Mouse (Mus musculus) stomach, embryonic 15.5 days (tissue): ENCODE measurements around the gene Trio. TPM values are rescaled to one million over a fixed set of nuclear protein-coding genes. Genes with fewer than 3 reads are reported as not detected.

Experiments
- ATAC-seq: fragments of 200-750 bp; cut with Nextera tagmentation; 2 replicates; pipeline ENCODE4 v1.8.0; 2017; ENCODE audit warnings: low read depth, moderate number of reproducible peaks, moderate TSS enrichment; ENCODE audit not compliant: insufficient read depth, low FRiP score
- H3K27ac ChIP-seq: fragments of 300-500 bp; sonication (generic); 2 replicates; pipeline ENCODE4 v1.5.1; 2015; ENCODE audit warnings: mild to moderate bottlenecking, inconsistent platforms
- H3K27me3 ChIP-seq: fragments of 300-500 bp; sonication (generic); replicated peaks from 2 replicates; pipeline ENCODE4 v1.6.1; 2015; ENCODE audit warnings: inconsistent platforms
- H3K36me3 ChIP-seq: fragments of 300-500 bp; sonication (generic); 2 replicates; pipeline ENCODE4 v1.6.1; 2015; ENCODE audit warnings: inconsistent platforms
- H3K4me1 ChIP-seq: fragments of 300-500 bp; sonication (generic); 2 replicates; pipeline ENCODE4 v1.6.1; 2015; ENCODE audit warnings: inconsistent platforms
- H3K4me2 ChIP-seq: fragments of 300-500 bp; sonication (generic); 2 replicates; pipeline ENCODE4 v1.6.1; 2015; ENCODE audit warnings: mild to moderate bottlenecking, inconsistent platforms
- H3K4me3 ChIP-seq: fragments of 300-500 bp; sonication (generic); replicated peaks from 2 replicates; pipeline ENCODE4 v1.5.1; 2015; ENCODE audit warnings: inconsistent platforms
- H3K9ac ChIP-seq: fragments of 300-500 bp; sonication (generic); 2 replicates; pipeline ENCODE4 v1.6.1; 2015; ENCODE audit warnings: inconsistent platforms
- H3K9me3 ChIP-seq: fragments of 300-500 bp; sonication (generic); 2 replicates; pipeline ENCODE4 v1.6.1; 2016; ENCODE audit warnings: inconsistent platforms
- WGBS: fragments of 180-500 bp; shearing (Covaris S2); methylation state at CpG from one replicate; pipeline ENCODE4 v1.1.7; 2015; 5-methylcytosine and 5-hydroxymethylcytosine counted together
- polyA plus RNA-seq: library from polyadenylated mRNA; unstranded; fragments of >200 nt; fragmentation: Nextera tagmentation; extraction: Ambion mirVana; gene quantifications from 2 replicates; pipeline ENCODE4 v1.2.1, GENCODE M21; 2015

Trio gene
- polyA plus RNA-seq, 1 experiment from 2014 or later: 26.7 TPM

DNA sequence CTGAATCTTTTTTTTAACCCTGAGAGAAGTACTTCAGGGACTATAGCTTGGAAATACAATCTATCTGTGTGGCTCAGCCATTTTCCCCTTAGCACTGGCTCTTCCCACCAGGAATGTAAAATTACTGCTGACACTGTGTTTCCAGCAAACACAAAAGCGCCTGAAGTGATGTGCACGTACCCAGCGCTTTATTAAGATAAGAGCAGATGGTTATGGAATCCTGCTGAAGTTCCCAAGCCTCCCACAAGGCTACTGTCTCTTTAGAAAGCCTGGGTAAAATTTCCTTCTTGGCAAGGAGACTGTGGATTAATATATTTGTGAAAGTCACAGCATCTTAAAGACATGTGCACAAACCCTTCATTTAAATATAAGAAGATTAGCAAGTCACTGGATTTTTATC is 141.8 kb downstream of the Trio start:
- 78% methylated on average over 3 of the region's 3 CpGs for WGBS
- Histone ChIP-seq H3K9me3 (no peaks in the 10 kb centered on the region), H3K9ac (no peak overlapping the region), H3K27me3 (no peaks in the 10 kb centered on the region), H3K4me3 (no peak overlapping the region), H3K27ac (no peak overlapping the region), H3K4me2 (no peak overlapping the region), H3K4me1 (no peaks in the 10 kb centered on the region), H3K36me3 (peaks cover 19% of the 10 kb centered on the region)
- no peak for ATAC-seq

GRCm38 (mm10) chr15:27882898-27883297 is 142.8 kb downstream of the Trio start:
- Histone ChIP-seq H3K27me3 (no peaks in the 10 kb centered on the region), H3K27ac (no peak overlapping the region), H3K9ac (no peak overlapping the region), H3K4me3 (no peak overlapping the region), H3K9me3 (no peaks in the 10 kb centered on the region), H3K4me1 (no peaks in the 10 kb centered on the region), H3K4me2 (no peak overlapping the region), H3K36me3 (peaks cover 9% of the 10 kb centered on the region)
- ATAC-seq: no peak
- 83% methylated on average over 14 of the region's 14 CpGs for WGBS

- no peak overlapping the region for H3K4me2 ChIP-seq
- WGBS: 63% methylated on average over 7 of the region's 7 CpGs
- no peak for ATAC-seq
- H3K9ac ChIP-seq: no peak overlapping the region
- H3K4me3 ChIP-seq: no peak overlapping the region
- no peaks in the 10 kb centered on the region for H3K4me1 ChIP-seq
- H3K9me3 ChIP-seq: no peaks in the 10 kb centered on the region
- H3K27me3 ChIP-seq: no peaks in the 10 kb centered on the region
- no peak overlapping the region for H3K27ac ChIP-seq
- 0 out of 2 replicates have a peak, but pooled peaks cover 7% of the 10 kb centered on the region for H3K36me3 ChIP-seq
Measured at GRCm38 (mm10) chr15:27877831-27878230, 147.8 kb downstream of the Trio start.

- H3K36me3 ChIP-seq: 0 out of 2 replicates have a peak, but pooled peaks cover 7% of the 10 kb centered on the region
- no peaks in the 10 kb centered on the region for H3K27me3 ChIP-seq
- no peak overlapping the region for H3K4me3 ChIP-seq
- H3K9me3 ChIP-seq: no peaks in the 10 kb centered on the region
- 82% methylated on average over 10 of the region's 10 CpGs for WGBS
- no peaks in the 10 kb centered on the region for H3K4me1 ChIP-seq
- ATAC-seq: no peak
- no peak overlapping the region for H3K27ac ChIP-seq
- no peak overlapping the region for H3K4me2 ChIP-seq
- H3K9ac ChIP-seq: no peak overlapping the region
Measured at GRCm38 (mm10) chr15:27876327-27876726, 149.3 kb downstream of the Trio start.

- Histone ChIP-seq H3K27me3 (no peaks in the 10 kb centered on the region), H3K4me1 (no peaks in the 10 kb centered on the region), H3K4me3 (no peak overlapping the region), H3K36me3 (0 out of 2 replicates have a peak, but pooled peaks cover 7% of the 10 kb centered on the region), H3K27ac (no peak overlapping the region), H3K9me3 (no peaks in the 10 kb centered on the region), H3K9ac (no peak overlapping the region), H3K4me2 (no peak overlapping the region)
- WGBS: 90% methylated on average over 9 of the region's 9 CpGs
- ATAC-seq: no peak
Measured at GRCm38 (mm10) chr15:27875753-27876152, 149.9 kb downstream of the Trio start.

DNA sequence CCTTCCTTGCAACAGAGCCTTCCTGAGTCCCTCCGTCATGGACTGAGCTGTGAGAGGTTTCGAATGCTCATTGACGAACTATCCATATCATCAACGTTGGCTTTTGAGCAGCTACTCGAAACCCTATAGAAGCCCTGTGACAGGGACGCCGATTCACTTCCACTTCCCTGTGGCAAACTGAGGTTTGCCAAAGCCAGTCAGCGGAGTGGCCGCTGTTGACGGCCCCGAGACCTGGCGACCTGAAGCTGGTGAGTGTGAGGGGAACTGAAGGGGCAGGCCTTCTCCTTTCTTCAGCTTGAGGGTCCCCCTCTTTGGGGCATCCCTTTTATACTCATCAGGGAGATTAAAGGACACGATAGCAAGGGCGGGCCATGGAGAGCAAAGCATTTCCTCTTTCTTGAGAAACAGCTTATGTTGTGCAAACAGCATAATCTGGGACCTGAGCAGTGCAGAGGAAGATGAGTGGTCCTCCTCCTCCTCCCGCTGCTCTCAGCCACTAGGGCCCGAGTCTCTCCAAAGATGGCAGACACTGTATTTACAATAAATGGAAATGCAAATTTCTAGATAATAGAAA is 151.8 kb downstream of the Trio start:
- no peaks in the 10 kb centered on the region for H3K9me3 ChIP-seq
- no peak overlapping the region for H3K27ac ChIP-seq
- no peaks in the 10 kb centered on the region for H3K27me3 ChIP-seq
- no peaks in the 10 kb centered on the region for H3K4me1 ChIP-seq
- no peak overlapping the region for H3K4me3 ChIP-seq
- no peak overlapping the region for H3K9ac ChIP-seq
- H3K4me2 ChIP-seq: no peak overlapping the region
- 0 out of 2 replicates have a peak, but pooled peaks cover 7% of the 10 kb centered on the region for H3K36me3 ChIP-seq
- whole genome bisulfite sequencing: 81% methylated on average over 16 of the region's 16 CpGs
- no peak for ATAC-seq

DNA sequence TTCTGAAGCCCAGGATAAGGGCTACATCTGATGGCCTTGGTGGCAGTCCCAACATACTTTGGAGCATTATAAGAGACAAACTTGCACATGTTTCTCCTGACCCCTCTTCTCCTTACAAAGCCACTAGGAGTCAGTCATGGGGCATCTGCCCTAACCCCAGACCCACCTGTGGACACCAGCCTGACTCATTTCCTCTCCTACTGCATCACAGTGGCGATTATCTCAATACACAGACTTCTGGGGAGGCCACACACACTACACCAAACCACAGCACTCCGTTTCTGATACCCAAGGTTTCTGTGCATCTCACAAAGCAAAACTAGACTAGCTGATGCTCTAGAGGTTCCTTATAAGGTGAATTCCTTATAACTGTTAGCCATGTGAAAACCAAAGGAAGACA is 153.4 kb downstream of the Trio start:
- H3K36me3 ChIP-seq: 0 out of 2 replicates have a peak, but pooled peaks cover 4% of the 10 kb centered on the region
- no peaks in the 10 kb centered on the region for H3K9me3 ChIP-seq
- no peak overlapping the region for H3K9ac ChIP-seq
- no peaks in the 10 kb centered on the region for H3K27me3 ChIP-seq
- H3K4me1 ChIP-seq: no peaks in the 10 kb centered on the region
- ATAC-seq: no peak
- no peak overlapping the region for H3K4me2 ChIP-seq
- WGBS: 86% methylated on average over 2 of the region's 2 CpGs
- H3K4me3 ChIP-seq: no peak overlapping the region
- H3K27ac ChIP-seq: no peak overlapping the region

GRCm38 (mm10) chr15:27871708-27872107 is 153.9 kb downstream of the Trio start:
- Histone ChIP-seq H3K4me1 (no peaks in the 10 kb centered on the region), H3K9me3 (no peaks in the 10 kb centered on the region), H3K4me3 (no peak overlapping the region), H3K9ac (no peak overlapping the region), H3K36me3 (no peaks in the 10 kb centered on the region), H3K27ac (no peak overlapping the region), H3K27me3 (no peaks in the 10 kb centered on the region), H3K4me2 (no peak overlapping the region)
- ATAC-seq: no peak
- 85% methylated on average over 10 of the region's 10 CpGs for WGBS

DNA sequence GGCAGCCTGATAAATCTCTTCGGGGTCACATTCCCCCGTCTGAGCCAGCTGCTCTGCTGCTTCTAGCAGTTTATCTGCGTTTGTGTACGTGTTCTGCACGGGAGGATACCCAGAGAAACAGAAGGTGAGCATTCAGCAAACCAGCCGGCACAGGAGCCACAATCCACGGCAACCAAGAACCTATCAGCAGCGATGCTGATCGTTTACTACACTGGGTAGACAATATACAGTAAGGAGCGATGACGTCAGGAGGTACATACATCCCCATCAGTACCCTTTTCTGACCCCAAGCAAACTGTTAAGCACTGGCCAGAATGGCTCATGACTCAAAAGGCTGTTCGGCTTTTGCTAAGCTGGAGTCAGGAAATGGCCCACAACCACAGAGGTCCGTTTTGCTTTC is 154.4 kb downstream of the Trio start:
- H3K27me3 ChIP-seq: no peaks in the 10 kb centered on the region
- H3K4me2 ChIP-seq: no peak overlapping the region
- H3K9me3 ChIP-seq: no peaks in the 10 kb centered on the region
- no peaks in the 10 kb centered on the region for H3K4me1 ChIP-seq
- no peak overlapping the region for H3K27ac ChIP-seq
- H3K4me3 ChIP-seq: no peak overlapping the region
- H3K9ac ChIP-seq: no peak overlapping the region
- H3K36me3 ChIP-seq: no peaks in the 10 kb centered on the region
- 73% methylated on average over 13 of the region's 13 CpGs for WGBS
- no peak for ATAC-seq

DNA sequence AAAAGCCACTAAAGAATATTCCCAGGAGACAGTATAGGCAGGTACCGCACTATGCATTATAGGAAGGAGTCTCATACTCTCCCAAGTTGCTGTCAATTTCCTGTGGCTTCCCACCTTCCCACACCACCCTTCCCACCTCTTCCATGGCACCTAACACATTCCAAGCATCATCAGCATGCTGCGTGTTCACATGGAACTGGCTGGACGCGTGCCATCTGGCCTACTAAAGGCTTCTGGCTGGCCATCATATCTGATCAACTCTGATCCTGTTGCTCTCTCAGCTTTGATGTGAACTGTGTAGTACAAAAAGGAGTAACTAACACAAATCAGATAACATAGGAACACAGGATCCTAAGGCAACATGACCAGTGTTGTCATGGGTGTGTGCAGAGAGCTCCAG is 156.6 kb downstream of the Trio start:
- 0 out of 2 replicates have a peak, but pooled peaks cover 9% of the 10 kb centered on the region for H3K36me3 ChIP-seq
- no peak overlapping the region for H3K27ac ChIP-seq
- H3K4me1 ChIP-seq: no peaks in the 10 kb centered on the region
- H3K4me2 ChIP-seq: no peak overlapping the region
- ATAC-seq: no peak
- H3K9me3 ChIP-seq: no peaks in the 10 kb centered on the region
- H3K4me3 ChIP-seq: no peak overlapping the region
- H3K27me3 ChIP-seq: no peaks in the 10 kb centered on the region
- WGBS: 92% methylated on average over 4 of the region's 4 CpGs
- H3K9ac ChIP-seq: no peak overlapping the region

DNA sequence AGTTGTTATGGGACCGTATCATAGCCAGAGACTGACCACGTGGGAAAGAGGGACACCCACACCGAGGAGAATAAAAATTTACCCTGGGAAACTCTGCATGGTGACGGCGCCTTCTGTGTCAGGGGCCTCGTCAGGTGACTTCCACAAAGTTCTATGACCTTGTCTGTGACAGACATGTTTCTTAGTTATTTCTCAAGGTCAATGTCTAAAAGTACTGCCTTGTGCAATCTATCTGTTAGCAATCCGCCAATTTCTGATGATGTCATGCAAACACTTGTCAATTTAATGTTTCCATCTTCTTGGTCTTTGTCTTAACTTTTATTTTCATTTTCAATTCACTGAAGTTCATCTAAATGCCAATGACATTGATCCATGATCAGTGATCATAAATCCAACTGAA is 157.8 kb downstream of the Trio start:
- ATAC-seq: no peak
- H3K4me2 ChIP-seq: no peak overlapping the region
- no peaks in the 10 kb centered on the region for H3K27me3 ChIP-seq
- 0 out of 2 replicates have a peak, but pooled peaks cover 9% of the 10 kb centered on the region for H3K36me3 ChIP-seq
- 92% methylated on average over 7 of the region's 7 CpGs for WGBS
- no peaks in the 10 kb centered on the region for H3K9me3 ChIP-seq
- H3K9ac ChIP-seq: no peak overlapping the region
- H3K4me3 ChIP-seq: no peak overlapping the region
- H3K4me1 ChIP-seq: no peaks in the 10 kb centered on the region
- no peak overlapping the region for H3K27ac ChIP-seq

DNA sequence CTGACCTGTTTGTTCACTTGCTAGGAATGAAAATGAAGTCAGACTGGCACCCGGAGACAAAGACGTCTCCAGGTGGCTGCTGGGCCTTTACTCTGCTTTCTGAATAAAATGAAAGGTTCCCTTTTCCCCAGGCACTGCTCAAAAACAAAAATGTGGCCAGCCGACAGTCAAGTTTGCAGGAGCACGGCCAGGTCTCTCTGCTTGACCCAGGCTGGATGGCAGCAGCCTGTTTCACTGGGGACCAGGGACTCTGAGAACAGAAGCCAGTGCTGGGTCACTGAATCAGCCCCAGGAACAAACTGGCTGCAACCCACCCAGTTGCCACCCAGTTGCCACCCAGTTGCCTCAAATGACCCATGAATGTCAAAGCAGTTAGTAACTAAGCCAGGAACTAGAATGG is 159.2 kb downstream of the Trio start:
- Histone ChIP-seq H3K4me1 (no peaks in the 10 kb centered on the region), H3K4me2 (no peak overlapping the region), H3K9me3 (no peaks in the 10 kb centered on the region), H3K27me3 (no peaks in the 10 kb centered on the region), H3K4me3 (no peak overlapping the region), H3K36me3 (0 out of 2 replicates have a peak, but pooled peaks cover 9% of the 10 kb centered on the region), H3K9ac (no peak overlapping the region), H3K27ac (no peak overlapping the region)
- no peak for ATAC-seq
- 79% methylated on average over 4 of the region's 4 CpGs for WGBS

GRCm38 (mm10) chr15:27866053-27866452 is 159.6 kb downstream of the Trio start:
- H3K4me2 ChIP-seq: no peak overlapping the region
- H3K4me1 ChIP-seq: no peaks in the 10 kb centered on the region
- 74% methylated on average over 6 of the region's 6 CpGs for WGBS
- H3K36me3 ChIP-seq: 0 out of 2 replicates have a peak, but pooled peaks cover 9% of the 10 kb centered on the region
- no peak overlapping the region for H3K9ac ChIP-seq
- H3K9me3 ChIP-seq: no peaks in the 10 kb centered on the region
- no peak overlapping the region for H3K27ac ChIP-seq
- no peaks in the 10 kb centered on the region for H3K27me3 ChIP-seq
- no peak for ATAC-seq
- H3K4me3 ChIP-seq: no peak overlapping the region
